Mouse (Mus musculus) embryonic facial prominence, embryonic 14.5 days (tissue): ENCODE measurements around the gene Cacng2. TPM values are rescaled to one million over a fixed set of nuclear protein-coding genes. Genes with fewer than 3 reads are reported as not detected.

Experiments used
- ATAC-seq: fragments of 200-750 bp; cut with Nextera tagmentation; 2 replicates; pipeline ENCODE4 v1.8.0; 2017; ENCODE audit warnings: low read depth, moderate number of reproducible peaks, moderate TSS enrichment
- DNase-seq: peaks from one replicate; pipeline ENCODE4 v3.0.0-alpha.2; 2015; ENCODE audit warnings: low spot score
- H3K27ac ChIP-seq: fragments of 300-500 bp; sonication (generic); replicated peaks from 2 replicates; pipeline ENCODE4 v1.5.1; 2014; ENCODE audit warnings: low read depth, mild to moderate bottlenecking, low read length, moderate library complexity
- H3K27me3 ChIP-seq: fragments of 300-500 bp; sonication (generic); replicated peaks from 2 replicates; pipeline ENCODE4 v1.6.1; 2014; ENCODE audit warnings: low read length; ENCODE audit not compliant: control insufficient read depth, insufficient read depth
- H3K36me3 ChIP-seq: fragments of 300-500 bp; sonication (generic); 2 replicates; pipeline ENCODE4 v1.6.1; 2014; ENCODE audit warnings: low read length, mixed read lengths; ENCODE audit not compliant: control insufficient read depth, insufficient read depth
- H3K4me1 ChIP-seq: fragments of 300-500 bp; sonication (generic); 2 replicates; pipeline ENCODE4 v1.6.1; 2014; ENCODE audit warnings: antibody characterized with exemption, low read length; ENCODE audit not compliant: control insufficient read depth, insufficient read depth
- H3K4me2 ChIP-seq: fragments of 300-500 bp; sonication (generic); 2 replicates; pipeline ENCODE4 v1.6.1; 2014; ENCODE audit warnings: low read depth, mild to moderate bottlenecking, low read length, moderate library complexity, mixed read lengths
- H3K4me3 ChIP-seq: fragments of 300-500 bp; sonication (generic); 2 replicates; pipeline ENCODE4 v1.5.1; 2014; ENCODE audit warnings: low read depth, mild to moderate bottlenecking, low read length
- H3K9ac ChIP-seq: fragments of 300-500 bp; sonication (generic); 2 replicates; pipeline ENCODE4 v1.6.1; 2014; ENCODE audit warnings: low read depth, mild to moderate bottlenecking, low read length, moderate library complexity, mixed read lengths
- H3K9me3 ChIP-seq: fragments of 300-500 bp; sonication (generic); 2 replicates; pipeline ENCODE4 v1.6.1; 2016; ENCODE audit warnings: low read length; ENCODE audit not compliant: control insufficient read depth
- WGBS: fragments of 180-500 bp; shearing (Covaris S2); extraction: QIAGEN DNeasy Blood & Tissue Kit; methylation state at CpG from one replicate; pipeline ENCODE4 v1.1.7; 2014; 5-methylcytosine and 5-hydroxymethylcytosine counted together
- polyA plus RNA-seq: library from polyadenylated mRNA; unstranded; fragments of >200 nt; fragmentation: Nextera tagmentation; extraction: Ambion mirVana; gene quantifications from 2 replicates; pipeline ENCODE4 v1.2.1, GENCODE M21; 2014

Gene Cacng2
- polyA plus RNA-seq, 1 experiment from 2014 or later, result 0.13 TPM

GRCm38 (mm10) chr15:77981181-77981680 is 138.6 kb downstream of the Cacng2 start:
- H3K9me3 ChIP-seq, result no peaks in the 10 kb centered on the region
- no peak for ATAC-seq
- WGBS, result 64% methylated on average over 5 of the region's 5 CpGs
- H3K4me1 ChIP-seq, result no peaks in the 10 kb centered on the region
- H3K9ac ChIP-seq, result no peak overlapping the region
- H3K27me3 ChIP-seq, result no peaks in the 10 kb centered on the region
- H3K4me2 ChIP-seq, result no peak overlapping the region
- H3K36me3 ChIP-seq, result no peaks in the 10 kb centered on the region
- DNase-seq, result no peak
- H3K27ac ChIP-seq, result no peak overlapping the region
- H3K4me3 ChIP-seq, result no peak overlapping the region

GRCm38 (mm10) chr15:77979427-77979865 is 140.4 kb downstream of the Cacng2 start:
- Histone ChIP-seq H3K27me3 (no peaks in the 10 kb centered on the region), H3K4me1 (no peaks in the 10 kb centered on the region), H3K9ac (no peak overlapping the region), H3K4me3 (no peak overlapping the region), H3K36me3 (no peaks in the 10 kb centered on the region), H3K27ac (no peak overlapping the region), H3K9me3 (no peaks in the 10 kb centered on the region), H3K4me2 (no peak overlapping the region)
- 70% methylated on average over 10 of the region's 10 CpGs for WGBS
- no peak for DNase-seq
- no peak for ATAC-seq

- 56% methylated on average over 3 of the region's 3 CpGs for WGBS
- DNase-seq, result no peak
Observed at GRCm38 (mm10) chr15:77977663-77978062, 142.2 kb downstream of the Cacng2 start.

GRCm38 (mm10) chr15:77974165-77974841 is 145.5 kb downstream of the Cacng2 start:
- Histone ChIP-seq H3K4me1 (peaks cover 9% of the 10 kb centered on the region), H3K9me3 (no peaks in the 10 kb centered on the region), H3K9ac (no peak overlapping the region), H3K4me2 (no peak overlapping the region), H3K36me3 (no peaks in the 10 kb centered on the region), H3K27ac (no peak overlapping the region), H3K27me3 (no peaks in the 10 kb centered on the region), H3K4me3 (no peak overlapping the region)
- WGBS, result 74% methylated on average over 6 of the region's 6 CpGs
- DNase-seq (no peak), ATAC-seq (no peak)

More at GRCm38 (mm10) chr15:77977663-77978062, 142.2 kb downstream of the Cacng2 start:
- Histone ChIP-seq H3K27ac (no peak overlapping the region), H3K4me2 (no peak overlapping the region), H3K9ac (no peak overlapping the region), H3K4me3 (no peak overlapping the region), H3K36me3 (no peaks in the 10 kb centered on the region), H3K9me3 (no peaks in the 10 kb centered on the region), H3K4me1 (no peaks in the 10 kb centered on the region), H3K27me3 (no peaks in the 10 kb centered on the region)
- no peak for ATAC-seq

GRCm38 (mm10) chr15:77970470-77971292 is 149.1 kb downstream of the Cacng2 start, which contains the start of gene Eif3d:
Gene Eif3d (minus strand): TSS chr15:77970813.
- ATAC-seq (peak; percentile 88), DNase-seq (peak; percentile 97)
- no peaks in the 10 kb centered on the region for H3K9me3 ChIP-seq
- peak within 1 kb of the TSS; percentile 96 for H3K9ac ChIP-seq
- peak within 1 kb of the TSS; percentile 98 for H3K27ac ChIP-seq
- peak within 1 kb of the TSS; percentile 79 for H3K4me3 ChIP-seq
- 1% methylated on average over 67 of the region's 72 CpGs for WGBS
- H3K4me2 ChIP-seq, result peak within 1 kb of the TSS; percentile 90
- peaks cover 29% of the 10 kb centered on the region for H3K36me3 ChIP-seq
- no peaks in the 10 kb centered on the region for H3K27me3 ChIP-seq
- peaks cover 12% of the 10 kb centered on the region for H3K4me1 ChIP-seq

GRCm38 (mm10) chr15:77969940-77970469 is 149.8 kb downstream of the Cacng2 start:
- 3% methylated on average over 14 of the region's 15 CpGs for WGBS
- ATAC-seq, result no peak

GRCm38 (mm10) chr15:77965117-77965528 is 154.7 kb downstream of the Cacng2 start:
- peaks cover 7% of the 10 kb centered on the region for H3K4me1 ChIP-seq
- ATAC-seq (no peak), DNase-seq (no peak)
- WGBS, result 82% methylated on average over 9 of the region's 9 CpGs
- no peak overlapping the region for H3K4me2 ChIP-seq
- no peak overlapping the region for H3K27ac ChIP-seq
- H3K27me3 ChIP-seq, result no peaks in the 10 kb centered on the region
- H3K9me3 ChIP-seq, result no peaks in the 10 kb centered on the region
- H3K4me3 ChIP-seq, result no peak overlapping the region
- H3K9ac ChIP-seq, result no peak overlapping the region
- peaks cover 85% of the 10 kb centered on the region for H3K36me3 ChIP-seq

More at GRCm38 (mm10) chr15:77969940-77970469, 149.8 kb downstream of the Cacng2 start:
- Histone ChIP-seq H3K4me3 (peak overlapping the region; percentile 79), H3K27ac (peak overlapping the region; percentile 98), H3K4me1 (peaks cover 12% of the 10 kb centered on the region), H3K36me3 (peaks cover 36% of the 10 kb centered on the region), H3K27me3 (no peaks in the 10 kb centered on the region), H3K9me3 (no peaks in the 10 kb centered on the region), H3K4me2 (peak overlapping the region; percentile 90), H3K9ac (peak overlapping the region; percentile 96)
- no peak for DNase-seq

GRCm38 (mm10) chr15:77962447-77962846 is 157.4 kb downstream of the Cacng2 start:
- Histone ChIP-seq H3K9ac (no peak overlapping the region), H3K27me3 (no peaks in the 10 kb centered on the region), H3K4me2 (no peak overlapping the region), H3K4me1 (peaks cover 2% of the 10 kb centered on the region; the same call in 1 of the 2 replicates), H3K4me3 (no peak overlapping the region), H3K27ac (no peak overlapping the region), H3K9me3 (no peaks in the 10 kb centered on the region), H3K36me3 (peaks cover 91% of the 10 kb centered on the region)
- WGBS, result 94% methylated on average over 5 of the region's 5 CpGs
- DNase-seq (no peak), ATAC-seq (no peak)
